In the genomic region with DNA sequence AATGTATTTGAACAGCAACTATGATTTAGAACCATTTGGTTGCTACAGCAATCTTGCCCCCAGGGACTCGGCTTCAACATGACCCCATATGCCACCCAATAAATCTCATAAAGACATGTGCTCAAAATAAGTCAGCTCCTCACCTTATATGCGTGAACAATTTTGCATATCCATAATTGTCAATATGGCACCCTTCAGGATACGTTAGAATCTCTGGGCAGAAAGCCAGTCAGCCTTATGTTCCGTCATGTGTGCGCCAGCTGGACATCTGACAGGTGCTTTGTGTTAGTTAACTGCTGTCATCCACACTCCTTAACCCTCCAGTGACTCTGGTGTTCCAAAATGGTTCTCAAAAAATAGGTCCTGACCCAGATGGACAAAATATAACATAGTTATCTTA, we compare ENCODE assay signal across 10 mouse cellular contexts.
DNase-seq lines count a peak whose midpoint lies in the region; ATAC-seq and TF ChIP-seq lines count a peak whose summit lies in the region.
"Had no signal": no experiment of that assay in that cellular context is flagged by ENCODE, and none has a peak within 500 bp of the region (broad histone marks: within the 10 kb centered on the region; RNA-seq: fewer than 3 reads in every experiment).

No protein-coding gene starts in this region.

- WGBS in lung, embryonic 14.5 days: 32% methylated on average over 5 of the region's 5 CpGs
- WGBS in forebrain, embryonic 16.5 days: 32% methylated on average over 5 of the region's 5 CpGs
- WGBS in midbrain, embryonic 16.5 days: 57% methylated on average over 5 of the region's 5 CpGs
- WGBS in kidney, adult 2 months: 58% methylated on average over 5 of the region's 5 CpGs

- no peak overlapping the region for H3K4me2 ChIP-seq in lung, embryonic 14.5 days
- no peak overlapping the region for H3K4me2 ChIP-seq in forebrain, embryonic 16.5 days (ENCODE audit: low read length)
- no peak overlapping the region for H3K4me2 ChIP-seq in midbrain, embryonic 16.5 days (ENCODE audit: low read length)
- H3K4me2 ChIP-seq: heart, embryonic 13.5 days had no signal

- no peak overlapping the region for H3K4me3 ChIP-seq in lung, embryonic 14.5 days (ENCODE audit: low read depth, low read length)
- no peak overlapping the region for H3K4me3 ChIP-seq in forebrain, embryonic 16.5 days (replicated peaks; ENCODE audit: low read length)
- no peak overlapping the region for H3K4me3 ChIP-seq in midbrain, embryonic 16.5 days (ENCODE audit: low read depth, low read length)
- H3K4me3 ChIP-seq in kidney, adult 2 months (ENCODE audit: insufficient read depth, low read depth, low read length): no peak overlapping the region
- H3K4me3 ChIP-seq: heart, embryonic 13.5 days had no signal

- no peaks in the 10 kb centered on the region for H3K4me1 ChIP-seq in lung, embryonic 14.5 days (ENCODE audit: insufficient read depth)
- no peaks in the 10 kb centered on the region for H3K4me1 ChIP-seq in forebrain, embryonic 16.5 days (replicated peaks; ENCODE audit: control insufficient read depth, insufficient read depth, low read length)
- H3K4me1 ChIP-seq in midbrain, embryonic 16.5 days (ENCODE audit: control insufficient read depth, insufficient read depth, low read length): no peaks in the 10 kb centered on the region
- no peaks in the 10 kb centered on the region for H3K4me1 ChIP-seq in kidney, adult 2 months (ENCODE audit: control insufficient read depth, insufficient read depth, low read length)
- H3K4me1 ChIP-seq: heart, embryonic 13.5 days had no signal

- no peaks in the 10 kb centered on the region for H3K27me3 ChIP-seq in lung, embryonic 14.5 days (ENCODE audit: insufficient read depth, low read length)
- no peaks in the 10 kb centered on the region for H3K27me3 ChIP-seq in forebrain, embryonic 16.5 days (replicated peaks; ENCODE audit: control insufficient read depth, insufficient read depth, low read length)
- H3K27me3 ChIP-seq in midbrain, embryonic 16.5 days (ENCODE audit: control insufficient read depth, insufficient read depth, low read depth, low read length): no peaks in the 10 kb centered on the region
- H3K27me3 ChIP-seq in kidney, adult 2 months (replicated peaks; ENCODE audit: control insufficient read depth, insufficient read depth, low read length): no peaks in the 10 kb centered on the region
- H3K27me3 ChIP-seq: heart, embryonic 13.5 days had no signal

- TF ChIP-seq POLR2A in kidney, adult 2 months (IDR thresholded peaks at IDR 0.05; ENCODE audit: low read depth, low read length): no peak

- H3K9ac ChIP-seq in lung, embryonic 14.5 days: no peak overlapping the region
- H3K9ac ChIP-seq in forebrain, embryonic 16.5 days (replicated peaks; ENCODE audit: low read depth, low read length): no peak overlapping the region
- no peak overlapping the region for H3K9ac ChIP-seq in midbrain, embryonic 16.5 days (ENCODE audit: low read depth, low read length)
- H3K9ac ChIP-seq: heart, embryonic 13.5 days; liver, postnatal 0 days had no signal

- no peak for TF ChIP-seq CTCF in lung, embryonic 14.5 days (IDR thresholded peaks at IDR 0.05; ENCODE audit: low read depth)
- no peak for TF ChIP-seq CTCF in kidney, adult 2 months (conservative IDR thresholded peaks at IDR 0.05; ENCODE audit: insufficient read depth, insufficient read length, low read depth, low read length)

- H3K9me3 ChIP-seq in lung, embryonic 14.5 days (ENCODE audit: low read depth, low read length): no peaks in the 10 kb centered on the region
- H3K9me3 ChIP-seq in forebrain, embryonic 16.5 days (ENCODE audit: control insufficient read depth, low read length): no peaks in the 10 kb centered on the region
- no peaks in the 10 kb centered on the region for H3K9me3 ChIP-seq in midbrain, embryonic 16.5 days (replicated peaks; ENCODE audit: control insufficient read depth, low read length, poor library complexity, severe bottlenecking)
- H3K9me3 ChIP-seq: heart, embryonic 13.5 days had no signal

- peak; percentile 63; the same call in 1 of the 2 replicates for ATAC-seq in lung, embryonic 14.5 days (ENCODE audit: insufficient read depth)
- ATAC-seq in forebrain, embryonic 16.5 days: peak; percentile 97
- ATAC-seq in midbrain, embryonic 16.5 days: 0 out of 2 replicates have a peak, but pooled peaks have one; percentile 21
- ATAC-seq: liver, postnatal 0 days had no signal

- H3K36me3 ChIP-seq in lung, embryonic 14.5 days (ENCODE audit: insufficient read depth): no peaks in the 10 kb centered on the region
- H3K36me3 ChIP-seq in forebrain, embryonic 16.5 days (ENCODE audit: control insufficient read depth, insufficient read depth): no peaks in the 10 kb centered on the region
- H3K36me3 ChIP-seq in midbrain, embryonic 16.5 days (ENCODE audit: control insufficient read depth, insufficient read depth, low read length): no peaks in the 10 kb centered on the region
- H3K36me3 ChIP-seq in kidney, adult 2 months (ENCODE audit: control insufficient read depth, insufficient read depth, low read length): no peaks in the 10 kb centered on the region
- H3K36me3 ChIP-seq: heart, embryonic 13.5 days had no signal

- DNase-seq in lung, embryonic 14.5 days: peak; percentile 76
- DNase-seq in lung, postnatal 4 days: no peak
- DNase-seq in cerebellum, adult 8-10 months: peak; percentile 45
- no peak for DNase-seq in kidney, adult 2 months
- DNase-seq in adrenal gland, postnatal 10 days: no peak
- DNase-seq: adrenal gland, postnatal 36 days; liver, postnatal 0 days had no signal

- no peak overlapping the region for H3K27ac ChIP-seq in lung, embryonic 14.5 days (ENCODE audit: low read depth)
- no peak overlapping the region for H3K27ac ChIP-seq in forebrain, embryonic 16.5 days (ENCODE audit: low read length)
- no peak overlapping the region for H3K27ac ChIP-seq in midbrain, embryonic 16.5 days (ENCODE audit: low read length)
- H3K27ac ChIP-seq in kidney, adult 2 months (ENCODE audit: insufficient read depth, low read depth, low read length): no peak overlapping the region
- H3K27ac ChIP-seq: heart, embryonic 13.5 days had no signal

Comparison
In these comparisons a context has a peak if more than half of its experiments do, and no peak if none do; other contexts are left out.
1. DNase-seq: peak in lung, embryonic 14.5 days (single experiment) and cerebellum, adult 8-10 months (single experiment); none in lung, postnatal 4 days (0 of 2), kidney, adult 2 months (single experiment) and adrenal gland, postnatal 10 days (single experiment).
2. ATAC-seq: peak in every context shown above with its lines; median percentile 97 in forebrain, embryonic 16.5 days; 63 in lung, embryonic 14.5 days; 21 in midbrain, embryonic 16.5 days.